Mouse (Mus musculus) G1E (cell line): ENCODE measurements around the gene Slc35a1. TPM values are rescaled to one million over a fixed set of nuclear protein-coding genes. Genes with fewer than 3 reads are reported as not detected.

Experiments used
- ATAC-seq: 2 replicates; pipeline ENCODE4 v1.8.0; 2016; ENCODE audit warnings: mild to moderate bottlenecking; ENCODE audit not compliant: insufficient number of reproducible peaks, poor library complexity, low FRiP score, severe bottlenecking; ENCODE audit errors: extremely low read depth
- DNase-seq: peaks from one replicate; pipeline ENCODE4 v3.0.0; 2012; ENCODE audit warnings: low spot score
- H3K27me3 ChIP-seq: 2 replicates; pipeline ENCODE4 v1.6.1; 2012; ENCODE audit warnings: mild to moderate bottlenecking, low read length, inconsistent platforms; ENCODE audit not compliant: insufficient read depth
- H3K36me3 ChIP-seq: replicated peaks from 2 replicates; pipeline ENCODE3; 2012; ENCODE audit warnings: mild to moderate bottlenecking, inconsistent platforms
- H3K4me1 ChIP-seq: 2 replicates; pipeline ENCODE4 v1.6.1; 2012; ENCODE audit warnings: low read depth, low read length, inconsistent platforms, mixed read lengths; ENCODE audit not compliant: insufficient read depth
- H3K4me3 ChIP-seq: 2 replicates; pipeline ENCODE4 v1.5.1; 2012; ENCODE audit warnings: low read depth, mild to moderate bottlenecking, inconsistent platforms, low read length, moderate library complexity, mixed read lengths
- H3K9me3 ChIP-seq: replicated peaks from 2 replicates; pipeline ENCODE4 v1.6.1; 2012; ENCODE audit warnings: inconsistent platforms
- CTCF ChIP-seq: IDR thresholded peaks from 2 replicates; pipeline ENCODE4 v1.5.1; 2012; ENCODE audit warnings: low read depth, low read length, inconsistent platforms, mixed read lengths
- GATA1 ChIP-seq: IDR thresholded peaks from 2 replicates; pipeline ENCODE4 v1.6.1; 2012; ENCODE audit warnings: borderline replicate concordance, low read length, inconsistent platforms, mixed read lengths
- GATA2 ChIP-seq: IDR thresholded peaks from 2 replicates; pipeline ENCODE4 v1.6.1; 2012; ENCODE audit warnings: low read depth, low read length, inconsistent platforms, borderline replicate concordance
- POLR2AphosphoS5 ChIP-seq: IDR thresholded peaks from 2 replicates; pipeline ENCODE4 v1.6.1; 2012; ENCODE audit warnings: low read depth, low read length, inconsistent platforms; ENCODE audit not compliant: insufficient replicate concordance
- TAL1 ChIP-seq: conservative IDR thresholded peaks from 2 replicates; pipeline ENCODE4 v1.6.1; 2012; ENCODE audit warnings: low read depth, low read length, inconsistent platforms, mixed read lengths
- polyA plus RNA-seq: library from polyadenylated mRNA; stranded (reverse); fragments of >175 nt; gene quantifications from 2 replicates; pipeline ENCODE4 v1.2.3, GENCODE M21; 2012
- total RNA-seq, 2 experiments: library from RNA; stranded (forward) in 1 of 2; stranded (reverse) in 1 of 2; fragments of 200-1000 nt in 1 of 2; fragments of >200 nt in 1 of 2; fragmentation: Nextera tagmentation in 1 of 2; gene quantifications; 2 replicates each; pipeline ENCODE4 v1.2.3; 2014 to 2017

Gene Slc35a1
- total and polyA plus RNA-seq, 3 experiments, result 4.0 to 52.6 (median 41.2) TPM

DNA sequence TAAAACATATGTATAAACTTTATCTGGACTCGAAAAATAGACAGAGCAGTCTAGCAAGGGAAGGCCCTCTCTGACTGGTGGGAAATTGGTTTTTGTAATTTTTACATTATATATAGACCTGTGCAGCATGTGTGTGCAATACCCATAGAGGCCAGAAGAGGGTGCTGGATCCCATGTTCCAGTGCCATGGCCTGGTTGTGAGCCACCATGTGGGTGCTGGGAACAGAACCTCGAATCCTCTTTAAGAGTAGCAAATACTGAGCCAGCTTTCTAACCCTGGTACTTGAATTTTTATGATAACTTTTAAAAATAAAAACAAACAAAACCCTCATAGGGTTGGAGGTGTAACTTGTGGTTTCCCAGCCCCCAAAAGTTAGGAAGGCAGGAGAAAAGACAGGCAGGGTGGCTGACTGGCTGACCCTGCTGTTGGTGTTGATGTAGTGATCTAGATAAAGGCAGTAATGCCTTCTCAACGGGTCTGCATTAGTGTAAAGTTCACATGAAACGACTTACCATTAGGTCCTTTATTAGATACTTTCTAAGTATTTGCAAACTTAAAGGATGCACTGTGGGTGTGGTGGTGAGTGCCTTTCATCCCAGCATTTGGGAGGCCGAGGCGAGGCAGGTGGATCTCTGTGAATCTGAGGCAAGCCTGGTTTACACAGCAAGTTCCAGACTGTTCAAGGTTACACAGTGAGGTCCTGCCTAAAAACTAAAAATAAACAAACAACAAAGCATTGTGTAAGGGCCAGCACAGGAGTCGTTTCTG, 33.1 kb upstream of the Slc35a1 start:
- no peak for TF ChIP-seq CTCF
- no peak for TF ChIP-seq GATA2
- no peak for TF ChIP-seq TAL1
- no peak for TF ChIP-seq GATA1
- TF ChIP-seq POLR2AphosphoS5, result no peak
- peaks cover 8% of the 10 kb centered on the region for H3K27me3 ChIP-seq
- no peak for DNase-seq
- ATAC-seq, result no peak
- no peaks in the 10 kb centered on the region for H3K36me3 ChIP-seq
- no peak overlapping the region for H3K4me3 ChIP-seq
- H3K4me1 ChIP-seq, result no peaks in the 10 kb centered on the region
- peaks cover 7% of the 10 kb centered on the region for H3K9me3 ChIP-seq

GRCm38 (mm10) chr4:34719421-34719820, 32.2 kb upstream of the Slc35a1 start:
- TF ChIP-seq POLR2AphosphoS5 (no peak), TAL1 (no peak), GATA2 (no peak), GATA1 (no peak), CTCF (no peak)
- no peak for ATAC-seq

GRCm38 (mm10) chr4:34715062-34715461, 27.8 kb upstream of the Slc35a1 start:
- no peaks in the 10 kb centered on the region for H3K36me3 ChIP-seq
- H3K4me1 ChIP-seq, result no peaks in the 10 kb centered on the region
- no peak overlapping the region for H3K4me3 ChIP-seq
- TF ChIP-seq CTCF (no peak), POLR2AphosphoS5 (no peak), TAL1 (no peak), GATA1 (no peak), GATA2 (no peak)
- no peaks in the 10 kb centered on the region; the same call in none of the 2 replicates for H3K9me3 ChIP-seq
- ATAC-seq (no peak), DNase-seq (no peak)
- H3K27me3 ChIP-seq, result peaks cover 13% of the 10 kb centered on the region

More at GRCm38 (mm10) chr4:34719421-34719820, 32.2 kb upstream of the Slc35a1 start:
- peaks cover 11% of the 10 kb centered on the region for H3K27me3 ChIP-seq
- no peak overlapping the region for H3K4me3 ChIP-seq
- no peak for DNase-seq
- H3K4me1 ChIP-seq, result no peaks in the 10 kb centered on the region
- no peaks in the 10 kb centered on the region for H3K36me3 ChIP-seq
- H3K9me3 ChIP-seq, result peaks cover 7% of the 10 kb centered on the region

DNA sequence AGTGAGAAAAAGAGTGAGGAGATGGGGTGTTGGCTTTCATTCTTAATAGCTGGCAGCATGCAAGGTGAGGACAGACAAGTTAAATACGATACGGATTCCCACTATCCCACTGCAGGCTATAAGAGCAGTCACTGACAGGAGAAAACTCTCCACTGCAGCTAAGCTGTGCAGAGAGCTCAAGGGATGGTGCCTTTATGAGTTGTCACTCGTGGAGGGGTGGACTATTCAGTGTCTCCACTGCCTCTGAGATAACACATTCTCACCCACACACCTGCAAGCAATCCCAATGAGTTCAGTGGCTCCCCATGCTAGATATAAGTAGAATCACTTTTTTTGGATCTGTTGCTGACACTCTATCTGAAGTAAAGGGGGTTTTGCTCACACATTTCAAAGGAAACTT, 20.9 kb upstream of the Slc35a1 start:
- DNase-seq (no peak), ATAC-seq (no peak)
- Histone ChIP-seq H3K9me3 (no peaks in the 10 kb centered on the region; the same call in 1 of the 2 replicates), H3K4me1 (peaks cover 3% of the 10 kb centered on the region), H3K36me3 (no peaks in the 10 kb centered on the region), H3K27me3 (peaks cover 7% of the 10 kb centered on the region), H3K4me3 (no peak overlapping the region)
- TF ChIP-seq CTCF (no peak), GATA1 (no peak)

- ATAC-seq, result no peak
- no peaks in the 10 kb centered on the region for H3K36me3 ChIP-seq
- peaks cover 3% of the 10 kb centered on the region for H3K4me1 ChIP-seq
Observed at GRCm38 (mm10) chr4:34707248-34707647, 20.0 kb upstream of the Slc35a1 start.

DNA sequence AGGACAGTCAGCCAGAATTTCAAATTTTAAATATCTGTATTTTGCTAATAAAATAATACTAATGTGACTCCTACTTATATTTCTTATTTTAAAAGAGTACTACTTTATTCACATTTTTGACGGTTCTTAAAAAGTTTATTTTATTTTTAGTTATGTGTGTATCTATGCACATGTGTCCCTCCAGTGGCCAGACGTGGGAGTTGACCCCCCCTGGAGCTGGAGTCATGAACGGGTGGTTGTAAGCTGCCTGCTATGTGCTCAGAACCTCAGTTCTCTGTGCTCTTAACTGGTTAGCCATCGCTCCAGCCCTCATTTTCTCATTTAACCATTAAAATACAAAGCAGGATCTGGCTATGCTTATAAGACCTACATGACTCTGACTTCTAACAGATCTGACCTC, 15.8 kb upstream of the Slc35a1 start:
- TF ChIP-seq POLR2AphosphoS5, result no peak
- TF ChIP-seq TAL1, result no peak
- no peak for TF ChIP-seq GATA2
- TF ChIP-seq CTCF, result no peak
- no peak for TF ChIP-seq GATA1
- H3K9me3 ChIP-seq, result no peaks in the 10 kb centered on the region
- H3K4me1 ChIP-seq, result peaks cover 3% of the 10 kb centered on the region
- peaks cover 16% of the 10 kb centered on the region for H3K27me3 ChIP-seq
- no peak overlapping the region for H3K4me3 ChIP-seq
- DNase-seq (no peak), ATAC-seq (no peak)
- H3K36me3 ChIP-seq, result no peaks in the 10 kb centered on the region

More at GRCm38 (mm10) chr4:34707248-34707647, 20.0 kb upstream of the Slc35a1 start:
- Histone ChIP-seq H3K27me3 (0 out of 2 replicates have a peak, but pooled peaks cover 2% of the 10 kb centered on the region), H3K4me3 (no peak overlapping the region), H3K9me3 (no peaks in the 10 kb centered on the region; the same call in 1 of the 2 replicates)
- DNase-seq, result no peak
- TF ChIP-seq TAL1 (no peak), GATA2 (no peak), CTCF (no peak), POLR2AphosphoS5 (no peak), GATA1 (no peak)

GRCm38 (mm10) chr4:34702231-34702630, 15.0 kb upstream of the Slc35a1 start:
- H3K4me3 ChIP-seq, result no peak overlapping the region
- DNase-seq (no peak), ATAC-seq (no peak)
- H3K36me3 ChIP-seq, result no peaks in the 10 kb centered on the region
- peaks cover 3% of the 10 kb centered on the region for H3K4me1 ChIP-seq
- H3K27me3 ChIP-seq, result peaks cover 16% of the 10 kb centered on the region
- no peak for TF ChIP-seq GATA1
- TF ChIP-seq TAL1, result no peak
- no peak for TF ChIP-seq POLR2AphosphoS5
- TF ChIP-seq GATA2, result no peak
- TF ChIP-seq CTCF, result no peak
- H3K9me3 ChIP-seq, result no peaks in the 10 kb centered on the region
